Mouse (Mus musculus): Measurements from ENCODE around the gene Rexo5. TPM values are rescaled to one million over a fixed set of nuclear protein-coding genes. Genes with fewer than 3 reads are reported as not detected.

Gene Rexo5
- total RNA-seq, 2 experiments from 2014 or later = 0.25 to 1.9 TPM

DNA sequence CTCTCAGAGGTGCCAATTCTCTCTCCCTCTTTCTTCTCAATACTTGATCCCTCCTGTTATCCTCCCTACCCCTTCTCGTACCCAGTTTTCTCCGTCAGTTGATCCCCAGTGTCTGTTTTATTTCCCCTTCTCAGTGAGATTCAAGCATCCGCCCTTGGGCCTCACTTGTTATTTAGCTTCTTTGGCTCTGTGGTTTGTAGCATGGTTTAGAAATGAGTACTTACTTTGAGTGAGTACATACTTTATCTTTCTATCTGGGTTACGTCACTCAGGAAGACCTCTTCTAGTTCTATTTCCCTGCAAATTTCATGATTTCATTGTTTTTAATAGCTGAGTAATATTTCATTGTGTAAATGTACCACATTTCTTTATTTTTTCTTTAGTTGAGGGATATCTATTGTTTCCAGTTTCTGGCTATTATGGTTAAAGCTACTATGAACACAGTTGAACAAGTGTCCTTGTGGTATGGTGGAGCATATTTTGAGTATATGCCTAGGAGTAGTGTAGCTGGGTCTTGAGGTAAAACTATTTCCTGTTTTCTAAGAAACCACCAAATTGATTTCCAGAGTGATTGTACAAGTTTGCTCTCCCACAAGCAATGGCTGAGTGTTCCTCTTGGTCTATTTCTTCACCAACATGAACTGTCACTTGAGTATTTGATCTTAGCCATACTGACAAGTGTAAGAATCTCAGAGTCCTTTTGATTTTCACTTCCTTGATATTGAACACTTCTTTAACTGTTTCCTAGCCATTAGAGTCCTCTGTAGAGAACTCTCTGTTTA lies 42.4 kb downstream of the Rexo5 start:
- DNase-seq (ENCODE audit: low spot score in 2 of 2) = no peak
- intact Hi-C loops (cut with DNase I) = no loop called here

DNA sequence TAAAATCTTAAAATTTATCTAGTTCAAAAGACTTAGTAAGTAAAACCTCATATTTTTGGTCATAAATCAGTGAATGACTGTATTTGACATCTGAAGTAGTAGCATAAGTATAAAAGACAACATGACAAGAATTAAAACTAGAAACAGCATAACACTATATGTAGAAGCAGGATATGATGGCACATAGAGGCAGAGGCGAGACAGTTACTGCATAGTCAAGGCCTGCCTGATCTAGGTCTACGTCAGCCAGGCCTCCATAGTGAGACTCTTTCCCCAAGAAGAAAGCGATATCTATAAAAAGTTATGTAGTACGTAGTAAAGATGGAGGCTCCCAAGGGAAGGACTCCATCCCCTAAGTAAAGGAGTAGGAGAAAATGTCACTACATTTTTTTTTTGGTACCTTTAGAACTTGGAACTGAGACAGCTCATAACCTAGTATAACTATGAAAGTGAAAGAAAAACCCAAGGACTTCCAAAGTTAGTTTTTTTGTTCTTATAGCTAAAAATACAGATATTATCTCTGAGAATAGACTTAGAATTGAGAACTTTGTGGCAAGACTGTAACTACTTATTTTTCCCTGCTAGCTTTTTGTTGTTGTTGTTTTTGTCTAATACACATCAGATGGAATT lies 48.1 kb downstream of the Rexo5 start:
- intact Hi-C loops (cut with DNase I) = no loop called here
- no peak for DNase-seq (ENCODE audit: low spot score in 2 of 2)

DNA sequence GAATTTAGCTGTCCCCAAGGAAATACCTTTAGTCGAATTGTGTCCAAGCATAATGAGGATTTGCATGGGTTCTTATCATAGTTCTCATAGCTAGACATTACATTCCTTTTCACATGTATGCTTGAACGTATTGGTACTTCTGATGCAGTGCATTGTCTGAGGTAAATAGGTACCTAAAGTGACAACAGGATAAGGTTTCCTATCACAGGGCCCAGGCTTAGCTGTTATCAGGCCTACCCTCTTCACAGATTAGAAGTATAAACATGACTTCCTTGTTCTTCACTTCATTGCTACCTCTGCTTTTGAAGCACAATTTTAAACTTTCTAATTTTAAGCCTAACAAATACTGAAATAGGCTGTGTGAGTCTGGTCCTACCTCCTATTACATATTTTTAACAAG lies 51.7 kb downstream of the Rexo5 start:
- no peak for DNase-seq (ENCODE audit: low spot score in 2 of 2)
- intact Hi-C loops (cut with DNase I) = loop anchor here (5.0 kb wide), 2 partner anchors 212 to 482 kb away; partner anchors contain the start of gene Abca15

DNA sequence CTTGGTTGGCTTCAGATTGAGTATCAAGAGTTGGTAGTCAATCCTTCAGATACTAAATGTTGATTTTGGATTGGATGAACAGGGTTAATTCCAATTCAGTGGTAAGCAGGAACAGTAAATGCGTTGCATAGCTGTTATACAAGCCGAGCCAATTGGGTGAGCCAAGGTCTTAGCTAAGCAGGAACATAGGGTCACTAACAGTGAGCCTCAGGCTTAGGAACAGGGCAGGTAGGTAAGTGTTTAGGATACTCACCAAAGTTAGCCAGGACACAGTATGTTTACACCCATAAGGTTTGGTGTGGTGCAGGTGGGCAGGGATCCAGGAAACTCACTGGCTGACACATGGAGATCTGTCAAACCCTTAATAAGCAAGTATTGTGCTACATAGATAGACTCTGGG lies 53.6 kb downstream of the Rexo5 start:
- no peak for DNase-seq (ENCODE audit: low spot score in 2 of 2)
- intact Hi-C loops (cut with DNase I) = loop anchor here (5.0 kb wide), 2 partner anchors 210 to 480 kb away; partner anchors contain the start of gene Abca15

DNA sequence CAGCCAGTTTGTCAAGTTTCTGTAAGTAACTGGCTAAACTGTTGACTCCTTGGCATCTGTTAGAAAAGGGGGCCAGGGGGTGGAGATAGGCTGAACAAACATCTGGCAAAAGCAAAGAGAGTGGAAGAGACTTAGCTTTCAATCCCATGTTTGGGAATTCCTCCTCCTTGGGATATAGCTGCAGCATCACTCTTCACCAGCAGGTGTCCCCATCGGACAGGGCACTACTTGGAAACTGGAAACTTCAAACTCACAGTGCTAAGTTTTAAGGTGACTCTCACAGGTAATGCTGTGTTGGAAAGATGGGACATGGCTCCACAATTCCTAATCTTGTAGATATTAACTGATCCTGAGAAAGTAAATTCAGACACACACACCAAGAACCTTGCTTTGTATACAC lies 55.3 kb downstream of the Rexo5 start:
- intact Hi-C loops (cut with DNase I) = loop anchor here (5.0 kb wide), 2 partner anchors 208 to 478 kb away; partner anchors contain the start of gene Abca15
- DNase-seq (ENCODE audit: low spot score in 2 of 2) = peak; percentile 55 to 65

DNA sequence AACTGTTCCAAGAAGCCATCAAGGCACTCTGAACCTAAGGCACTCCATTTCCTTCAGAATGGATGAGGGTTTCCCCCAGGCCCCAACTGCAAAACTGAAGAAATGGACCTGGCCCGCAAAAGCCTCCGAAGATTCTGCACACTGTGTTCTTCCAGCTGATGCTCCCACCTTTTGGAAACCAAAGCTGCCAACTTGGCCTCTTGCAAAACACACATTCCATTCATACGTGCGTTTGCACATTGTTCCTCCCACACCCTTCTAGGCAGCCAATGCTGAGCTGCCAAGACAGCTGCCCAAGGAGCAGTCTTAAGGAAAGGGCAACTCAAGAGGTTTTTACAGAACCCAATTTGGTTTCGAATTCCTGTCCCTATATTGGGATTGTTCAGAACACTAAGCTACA lies 56.9 kb downstream of the Rexo5 start:
- DNase-seq (ENCODE audit: low spot score in 2 of 2) = peak in 1 of 2 experiments; percentile 14
- intact Hi-C loops (cut with DNase I) = loop anchor here (5.0 kb wide), 2 partner anchors 247 to 352 kb away; partner anchors contain the start of genes Abca14, Crym and Dnah3

DNA sequence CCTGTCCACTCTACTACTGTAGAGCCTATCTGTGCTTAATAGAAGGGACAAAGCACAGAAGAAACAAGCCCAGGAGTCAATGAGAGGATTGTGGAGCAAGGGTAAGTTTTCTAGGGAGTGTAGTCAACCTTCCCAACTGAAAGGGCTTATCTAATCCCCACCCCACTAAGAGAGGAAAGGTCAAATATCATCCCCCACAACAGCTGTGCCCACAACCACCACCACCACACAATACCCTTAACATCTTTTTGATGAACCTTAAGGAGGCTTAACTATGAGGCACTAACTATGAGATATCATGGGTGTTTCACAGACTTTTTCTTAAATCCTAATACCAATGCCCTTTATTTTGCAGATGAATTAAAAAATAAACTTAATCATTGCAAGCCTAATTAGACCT lies 58.7 kb downstream of the Rexo5 start:
- intact Hi-C loops (cut with DNase I) = loop anchor here (5.0 kb wide), 2 partner anchors 245 to 350 kb away; partner anchors contain the start of genes Abca14, Crym and Dnah3

DNA sequence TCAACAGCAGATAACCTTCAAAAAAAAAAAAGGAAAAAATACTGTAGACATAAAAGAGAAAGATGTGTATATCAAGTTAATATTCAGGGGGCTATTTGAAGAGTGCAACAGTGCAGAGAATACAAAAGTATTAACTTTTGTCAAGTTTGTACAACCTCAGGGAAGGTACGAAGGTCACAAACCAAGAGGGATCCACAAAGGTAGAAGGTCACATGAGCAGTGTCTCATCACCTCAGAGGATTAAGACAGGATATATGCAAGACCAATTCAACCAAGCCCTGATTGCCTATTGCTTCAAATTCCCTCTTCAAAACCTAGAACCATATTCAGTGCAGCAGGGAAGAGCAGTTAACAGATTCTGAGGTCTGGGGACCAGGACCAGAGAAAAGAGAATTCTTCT lies 59.4 kb downstream of the Rexo5 start:
- no peak for DNase-seq (ENCODE audit: low spot score in 2 of 2)
- intact Hi-C loops (cut with DNase I) = loop anchor here (5.0 kb wide), 2 partner anchors 244 to 349 kb away; partner anchors contain the start of genes Abca14, Crym and Dnah3

More for the DNA sequence above, 58.7 kb downstream of the Rexo5 start:
- DNase-seq (ENCODE audit: low spot score in 2 of 2) = no peak

DNA sequence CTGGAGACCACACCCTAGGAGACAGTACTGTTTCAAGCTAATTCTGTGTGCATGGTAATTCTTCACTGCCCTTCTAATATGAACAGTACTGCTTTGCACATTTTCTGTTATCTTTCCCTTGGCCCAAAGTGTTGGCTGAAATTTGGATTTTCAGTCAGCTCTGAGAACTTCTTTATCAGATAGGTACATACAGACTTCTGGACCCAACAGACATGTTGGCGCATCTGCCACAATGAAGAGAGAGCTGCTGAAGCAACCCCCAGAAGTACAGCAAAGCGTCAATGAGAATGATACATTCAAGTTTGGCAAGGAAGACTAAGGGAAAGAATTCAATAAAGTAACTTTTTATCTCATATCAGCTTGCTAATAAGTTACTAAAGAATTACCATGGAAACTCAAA lies 60.6 kb downstream of the Rexo5 start:
- intact Hi-C loops (cut with DNase I) = loop anchor here (5.0 kb wide), 2 partner anchors 243 to 348 kb away; partner anchors contain the start of genes Abca14, Crym and Dnah3
- DNase-seq (ENCODE audit: low spot score in 2 of 2) = no peak

DNA sequence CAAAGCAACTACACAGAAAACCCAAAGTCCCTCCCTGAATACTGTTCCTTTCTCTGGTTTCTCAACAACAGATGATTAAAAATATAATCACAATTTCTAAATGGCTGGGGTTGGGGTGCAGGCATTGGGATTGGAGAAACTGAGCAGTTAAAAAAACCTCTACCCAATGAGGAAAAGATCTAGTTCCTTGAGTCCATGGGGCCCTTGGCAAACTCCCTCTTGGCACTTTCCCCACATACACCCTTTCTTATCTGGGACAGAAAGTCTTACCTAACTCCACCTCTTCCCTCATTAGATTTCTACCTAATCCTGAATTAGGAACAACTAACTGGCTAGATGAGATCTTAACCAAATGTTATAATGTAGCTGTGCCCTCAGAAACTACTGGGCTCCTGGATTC lies 61.2 kb downstream of the Rexo5 start:
- DNase-seq (ENCODE audit: low spot score in 2 of 2) = no peak
- intact Hi-C loops (cut with DNase I) = no loop called here

DNA sequence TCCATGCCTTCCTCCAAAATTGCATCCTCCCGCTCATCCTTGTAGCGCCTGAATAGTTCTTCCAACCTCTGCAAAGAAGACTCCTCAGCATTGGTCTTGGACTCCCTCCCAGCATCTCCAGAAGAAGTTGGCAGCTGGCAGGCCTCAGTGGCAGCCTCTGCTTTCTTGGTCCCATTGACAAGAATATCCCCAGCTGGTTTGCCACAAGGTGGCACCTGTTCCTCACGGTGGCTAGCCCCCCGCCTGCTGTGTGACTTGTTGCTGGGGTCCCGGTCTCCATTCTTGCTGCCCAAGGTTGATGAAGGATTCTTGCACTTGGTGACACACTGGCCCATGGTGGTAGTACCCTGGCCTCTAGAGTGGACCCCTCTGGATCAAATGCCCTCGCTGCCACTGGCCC lies 65.7 kb downstream of the Rexo5 start:
- intact Hi-C loops (cut with DNase I) = no loop called here
- DNase-seq (ENCODE audit: low spot score in 2 of 2) = no peak

DNA sequence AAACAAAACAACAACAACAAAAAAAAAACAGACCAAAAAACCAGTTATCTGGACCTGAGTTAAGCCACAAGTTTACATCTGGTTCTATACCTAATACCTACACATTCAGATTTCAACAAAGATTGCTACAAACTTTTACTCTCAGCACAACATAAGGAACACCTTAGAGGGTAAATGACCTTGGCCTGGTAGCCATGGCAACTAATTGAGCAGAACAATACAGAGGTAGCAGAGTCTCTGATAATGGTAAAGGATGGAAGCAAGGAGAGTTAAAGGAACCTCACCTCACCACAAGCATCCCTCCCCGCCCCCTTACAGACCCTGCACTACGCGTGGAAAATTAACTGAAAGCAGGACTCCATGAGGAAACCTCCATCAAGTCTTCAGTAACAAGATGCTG lies 66.3 kb downstream of the Rexo5 start:
- intact Hi-C loops (cut with DNase I) = loop anchor here (5.0 kb wide), 1 partner anchor 37 kb away; the partner anchor contains the start of genes Dcun1d3 and Lyrm1
- no peak for DNase-seq (ENCODE audit: low spot score in 2 of 2)

DNA sequence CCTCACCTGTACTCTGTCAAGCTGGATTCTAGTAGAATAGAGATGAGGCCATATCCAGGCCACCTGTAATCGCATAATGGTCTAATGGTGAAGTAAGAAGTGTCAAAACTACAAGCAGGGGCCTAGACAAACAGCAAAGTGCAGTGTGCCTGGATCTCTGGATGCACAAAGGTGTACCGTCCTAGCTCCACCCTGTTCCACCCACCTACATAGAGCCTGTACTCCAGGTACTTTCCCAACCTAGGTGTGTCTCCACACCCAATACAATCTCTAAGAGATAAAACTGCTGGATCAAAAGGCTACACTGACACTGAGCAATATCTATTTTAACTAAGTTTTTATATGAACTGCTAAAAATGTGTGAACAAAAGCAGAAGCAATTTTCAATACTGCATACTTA lies 66.7 kb downstream of the Rexo5 start:
- intact Hi-C loops (cut with DNase I) = loop anchor here (5.0 kb wide), 1 partner anchor 37 kb away; the partner anchor contains the start of genes Dcun1d3 and Lyrm1
- DNase-seq (ENCODE audit: low spot score in 2 of 2) = no peak

DNA sequence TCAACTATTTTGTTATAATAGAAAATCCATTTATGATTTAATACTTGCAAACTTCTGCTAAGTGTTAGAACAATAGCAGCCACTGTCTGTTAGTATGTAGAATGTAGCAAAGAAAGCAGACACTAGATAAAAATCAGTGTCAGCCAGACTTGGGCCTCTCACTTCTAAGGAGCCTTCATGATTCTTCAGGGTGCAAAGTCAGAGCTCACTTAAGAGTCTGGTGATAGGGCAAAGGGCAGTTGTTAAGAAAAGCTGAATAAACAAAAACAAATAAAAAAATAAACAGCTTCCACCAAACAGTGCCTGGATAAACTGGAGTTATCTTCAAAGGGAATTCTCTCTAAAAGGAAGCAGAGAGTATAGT lies 67.1 kb downstream of the Rexo5 start:
- intact Hi-C loops (cut with DNase I) = loop anchor here (5.0 kb wide), 1 partner anchor 36 kb away; the partner anchor contains the start of genes Dcun1d3 and Lyrm1
- DNase-seq (ENCODE audit: low spot score in 2 of 2) = no peak

DNA sequence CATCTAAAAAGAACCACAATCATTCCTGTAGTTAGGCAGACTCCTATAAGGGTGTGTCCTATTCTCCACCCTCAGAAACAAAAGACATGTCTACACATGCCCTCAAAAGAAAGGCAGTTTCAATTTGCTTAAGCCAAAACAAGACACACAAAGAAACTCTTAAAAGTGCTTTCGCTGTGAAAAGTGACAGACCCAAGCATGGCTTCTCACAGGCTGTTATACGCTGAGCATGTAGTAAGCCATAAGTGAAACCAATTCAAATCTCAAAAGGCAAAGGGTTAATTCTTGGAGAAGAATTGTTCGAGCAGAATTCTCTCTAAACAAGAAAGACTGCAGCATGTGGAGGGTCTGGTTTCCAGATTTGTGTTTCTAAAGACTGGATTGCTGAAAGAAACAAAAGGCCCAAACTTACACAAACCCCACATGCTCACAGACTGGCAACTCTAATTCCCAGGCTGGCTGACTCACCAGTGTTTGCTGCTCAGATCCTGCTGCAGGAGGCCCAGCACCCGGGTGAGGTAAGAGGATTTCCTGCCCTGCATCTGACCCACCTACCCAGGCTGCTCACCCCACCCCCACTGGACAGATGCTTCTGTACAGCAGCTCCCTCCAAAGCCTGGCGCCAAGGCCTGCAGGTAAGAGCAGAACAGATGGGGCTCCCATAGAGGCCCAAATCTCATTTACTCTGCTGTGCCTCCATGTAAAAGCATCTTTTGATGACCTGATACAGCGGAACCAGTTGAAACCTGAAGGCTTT lies 67.7 kb downstream of the Rexo5 start:
- intact Hi-C loops (cut with DNase I) = loop anchor here (5.0 kb wide), 1 partner anchor 36 kb away; the partner anchor contains the start of genes Dcun1d3 and Lyrm1
- peak in 1 of 2 experiments; percentile 14 for DNase-seq (ENCODE audit: low spot score in 2 of 2)

DNA sequence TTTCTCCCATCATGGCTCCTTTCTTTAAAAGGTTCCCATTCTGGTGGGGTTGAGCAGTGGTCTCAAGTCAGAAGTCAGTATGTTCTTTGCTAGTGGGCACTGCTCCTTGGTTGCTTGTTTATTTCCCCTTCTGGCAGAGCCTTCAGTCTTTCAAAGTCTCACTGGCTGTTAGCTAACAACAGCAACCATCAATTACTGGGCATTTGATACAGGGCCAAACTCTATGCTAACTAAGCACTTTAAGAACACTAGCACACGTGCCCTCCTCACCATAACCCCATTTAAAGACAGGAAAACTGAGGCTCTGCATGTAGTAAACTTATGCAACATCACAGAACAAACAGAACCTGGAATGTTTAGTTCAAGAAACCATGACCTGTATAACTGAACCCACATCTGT lies 68.4 kb downstream of the Rexo5 start:
- no peak for DNase-seq (ENCODE audit: low spot score in 2 of 2)

DNA sequence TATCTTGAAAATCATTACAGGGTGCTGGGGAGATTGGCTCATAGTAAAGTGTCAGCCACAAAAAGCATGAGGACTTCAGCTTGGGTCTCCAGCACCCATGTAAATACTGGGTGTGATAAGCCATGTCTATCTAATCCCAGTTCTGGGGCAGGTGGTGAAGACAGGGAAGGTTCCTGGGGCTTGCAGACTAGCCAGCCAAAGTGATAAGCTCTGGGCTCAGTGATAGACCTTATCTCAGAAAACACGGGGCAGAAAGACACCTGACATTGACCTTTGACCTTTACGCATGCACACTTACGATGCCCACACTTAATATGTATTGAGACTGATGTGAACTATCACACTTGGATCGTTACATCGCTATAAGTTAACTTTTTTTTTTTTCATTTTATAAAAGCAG lies 70.7 kb downstream of the Rexo5 start:
- intact Hi-C loops (cut with DNase I) = loop anchor here (5.0 kb wide), 1 partner anchor 33 kb away; the partner anchor contains the start of genes Dcun1d3 and Lyrm1
- DNase-seq (ENCODE audit: low spot score in 2 of 2) = no peak

More for the DNA sequence above, 68.4 kb downstream of the Rexo5 start:
- intact Hi-C loops (cut with DNase I) = loop anchor here (5.0 kb wide), 1 partner anchor 35 kb away; the partner anchor contains the start of genes Dcun1d3 and Lyrm1

DNA sequence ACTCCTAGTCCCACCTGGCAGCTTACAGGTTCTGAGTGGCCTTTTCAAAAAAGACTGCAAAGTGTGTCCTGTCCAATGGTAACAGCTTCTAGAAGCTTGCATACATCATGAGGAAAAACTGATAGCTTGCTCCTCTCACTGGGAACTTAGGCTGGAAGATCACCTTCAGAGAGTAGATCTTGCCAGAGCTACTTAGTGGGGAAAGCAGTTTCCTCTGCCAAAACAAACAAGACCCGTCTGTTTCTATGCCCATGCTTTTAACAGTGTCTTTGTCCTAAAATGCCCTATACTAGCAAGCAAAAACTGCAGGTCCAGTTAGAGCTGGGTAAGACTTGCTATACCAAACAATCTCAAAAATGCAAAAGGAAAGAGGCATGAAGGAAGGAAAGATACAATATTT lies 72.3 kb downstream of the Rexo5 start:
- intact Hi-C loops (cut with DNase I) = no loop called here
- DNase-seq (ENCODE audit: low spot score in 2 of 2) = no peak

DNA sequence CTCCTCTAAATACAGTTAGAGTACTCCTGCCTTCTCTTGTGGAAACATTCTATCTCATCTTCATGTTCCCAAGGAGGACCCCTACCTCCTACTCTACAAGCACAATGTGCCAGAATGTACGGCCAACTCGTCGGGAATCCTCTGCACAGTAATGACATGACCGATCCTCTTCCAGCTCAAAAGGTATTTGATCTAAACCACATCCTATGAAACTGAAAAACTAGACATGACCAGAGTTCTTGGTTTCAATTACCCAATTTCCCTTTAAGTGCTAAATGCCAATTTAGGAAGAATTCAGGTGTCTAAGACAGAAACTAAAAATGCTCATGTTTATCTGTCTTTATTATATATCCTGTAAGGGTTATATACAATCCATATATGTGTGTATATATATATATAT lies 78.4 kb downstream of the Rexo5 start:
- no peak for DNase-seq (ENCODE audit: low spot score in 2 of 2)
- intact Hi-C loops (cut with DNase I) = no loop called here

Data from left cerebral cortex, postnatal 36 days (tissue).